Mouse (Mus musculus) adrenal gland, postnatal 4 days (tissue): ENCODE results near the gene Ugt2a1. TPM values are rescaled to one million over a fixed set of nuclear protein-coding genes. Genes with fewer than 3 reads are reported as not detected.

ENCODE experiments used
- total RNA-seq, 2 experiments: library from RNA; stranded (reverse); gene quantifications; 2 replicates each; pipeline ENCODE4 v1.2.3; 2021

Ugt2a1 gene
- total RNA-seq, 2 experiments from 2014 or later: not detected

Other genes starting within 250 kb of the Ugt2a1 start
- gene Ugt2b37, start 236.1 kb downstream of the Ugt2a1 start, total RNA-seq: 1 to 10 TPM in 1 of 2 experiments, under 1 TPM in 1; 0.48 to 2.2 TPM
- gene Ugt2a3, start 153.7 kb downstream of the Ugt2a1 start, total RNA-seq: under 1 TPM in 1 of 2 experiments, not detected in 1; 0.79 TPM
- gene Ugt2b38, start 66.7 kb downstream of the Ugt2a1 start, total RNA-seq: under 1 TPM; 0.25 to 0.42 TPM
- gene Ugt2a2, start 8.6 kb downstream of the Ugt2a1 start, total RNA-seq: not detected
- gene Gm43638, start 4.1 kb downstream of the Ugt2a1 start, total RNA-seq: not detected
- under 1 TPM; 0.56 to 0.99 TPM for gene Sult1b1, start 47.3 kb upstream of the Ugt2a1 start, total RNA-seq
- 10 to 100 TPM in 1 of 2 experiments, 1 to 10 TPM in 1; 4.1 to 13.1 TPM for gene Sult1d1, start 78.2 kb upstream of the Ugt2a1 start, total RNA-seq
- gene Sult1e1, start 100.7 kb upstream of the Ugt2a1 start, total RNA-seq: under 1 TPM; 0.31 to 0.59 TPM
- not detected for gene Csn1s1, start 175.3 kb upstream of the Ugt2a1 start, total RNA-seq
- not detected for gene Csn2, start 208.8 kb upstream of the Ugt2a1 start, total RNA-seq